Mouse (Mus musculus) midbrain, postnatal 0 days (tissue): ENCODE measurements around the gene Olfr790. TPM values are rescaled to one million over a fixed set of nuclear protein-coding genes. Genes with fewer than 3 reads are reported as not detected.

Source experiments
- ATAC-seq: fragments of 200-750 bp; cut with Nextera tagmentation; 2 replicates; pipeline ENCODE4 v1.8.0; 2017; ENCODE audit warnings: moderate number of reproducible peaks, mild to moderate bottlenecking, moderate TSS enrichment, moderate library complexity; ENCODE audit not compliant: low FRiP score
- DNase-seq: peaks from one replicate; pipeline ENCODE4 v3.0.0-alpha.2; 2015; ENCODE audit warnings: low spot score
- H3K27ac ChIP-seq: fragments of 300-500 bp; sonication (generic); 2 replicates; pipeline ENCODE4 v1.5.1; 2014; ENCODE audit warnings: low read depth, mild to moderate bottlenecking, low read length, mixed read lengths
- H3K27me3 ChIP-seq: fragments of 300-500 bp; sonication (generic); 2 replicates; pipeline ENCODE4 v1.6.1; 2014; ENCODE audit warnings: low read length, control low read depth, mixed read lengths; ENCODE audit not compliant: insufficient read depth
- H3K36me3 ChIP-seq: fragments of 300-500 bp; sonication (generic); 2 replicates; pipeline ENCODE4 v1.6.1; 2014; ENCODE audit warnings: low read length, control low read depth, mixed read lengths; ENCODE audit not compliant: insufficient read depth
- H3K4me1 ChIP-seq: fragments of 300-500 bp; sonication (generic); 2 replicates; pipeline ENCODE4 v1.6.1; 2014; ENCODE audit warnings: mild to moderate bottlenecking, control low read depth, antibody characterized with exemption, low read length, mixed read lengths; ENCODE audit not compliant: insufficient read depth
- H3K4me2 ChIP-seq: fragments of 300-500 bp; sonication (generic); 2 replicates; pipeline ENCODE4 v1.6.1; 2014; ENCODE audit warnings: low read depth, mild to moderate bottlenecking, low read length, mixed read lengths; ENCODE audit not compliant: poor library complexity, severe bottlenecking
- H3K4me3 ChIP-seq: fragments of 300-500 bp; sonication (generic); 2 replicates; pipeline ENCODE4 v1.5.1; 2014; ENCODE audit warnings: low read depth, mild to moderate bottlenecking, low read length, moderate library complexity
- H3K9ac ChIP-seq: fragments of 300-500 bp; sonication (generic); replicated peaks from 2 replicates; pipeline ENCODE4 v1.6.1; 2014; ENCODE audit warnings: mild to moderate bottlenecking, low read length, moderate library complexity, mixed read lengths; ENCODE audit not compliant: poor library complexity, severe bottlenecking
- H3K9me3 ChIP-seq: fragments of 300-500 bp; sonication (generic); 2 replicates; pipeline ENCODE4 v1.6.1; 2016; ENCODE audit warnings: low read length, control low read depth
- CTCF ChIP-seq: IDR thresholded peaks from 2 replicates; pipeline ENCODE4 v1.5.1; 2016; ENCODE audit warnings: antibody characterized with exemption, mild to moderate bottlenecking
- WGBS: fragments of 180-500 bp; shearing (Covaris S2); extraction: QIAGEN DNeasy Blood & Tissue Kit; methylation state at CpG from one replicate; pipeline ENCODE4 v1.1.7; 2014; 5-methylcytosine and 5-hydroxymethylcytosine counted together
- polyA plus RNA-seq: library from polyadenylated mRNA; unstranded; fragments of >200 nt; fragmentation: Nextera tagmentation; extraction: Ambion mirVana; gene quantifications from 2 replicates; pipeline ENCODE4 v1.2.1, GENCODE M21; 2015
- total RNA-seq: library from RNA; depleted of rRNA; stranded (reverse); fragments of >200 nt; gene quantifications from 2 replicates; pipeline ENCODE4 v1.2.3, GENCODE M21; 2014; rRNA removed

Olfr790 gene
- total and polyA plus RNA-seq, 2 experiments from 2014 or later: not detected

DNA sequence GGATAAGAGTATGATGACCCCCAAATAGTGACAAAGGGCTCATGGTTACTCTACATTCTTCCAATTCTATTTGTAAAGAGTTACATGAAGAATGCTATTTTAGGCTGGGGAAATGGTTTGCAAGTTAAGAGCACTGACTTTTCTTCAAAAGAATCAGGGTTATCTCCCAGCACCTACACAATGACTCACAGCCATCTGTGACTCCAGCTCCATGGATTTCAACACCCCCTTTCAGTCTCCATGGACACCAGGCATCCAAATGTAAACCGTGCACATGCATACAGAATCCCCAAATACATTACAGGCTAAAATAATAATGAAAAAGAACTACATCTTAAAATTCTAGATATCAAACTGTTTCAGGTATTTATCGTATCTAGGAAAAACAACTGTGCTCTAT, 8.2 kb upstream of the Olfr790 start:
- Histone ChIP-seq H3K36me3 (no peaks in the 10 kb centered on the region), H3K27ac (no peak overlapping the region), H3K27me3 (no peaks in the 10 kb centered on the region), H3K4me2 (no peak overlapping the region), H3K9me3 (no peaks in the 10 kb centered on the region), H3K9ac (no peak overlapping the region), H3K4me1 (no peaks in the 10 kb centered on the region), H3K4me3 (no peak overlapping the region)
- no peak for DNase-seq
- 77% methylated on average over 2 of the region's 2 CpGs for WGBS
- TF ChIP-seq CTCF: no peak
- no peak for ATAC-seq

DNA sequence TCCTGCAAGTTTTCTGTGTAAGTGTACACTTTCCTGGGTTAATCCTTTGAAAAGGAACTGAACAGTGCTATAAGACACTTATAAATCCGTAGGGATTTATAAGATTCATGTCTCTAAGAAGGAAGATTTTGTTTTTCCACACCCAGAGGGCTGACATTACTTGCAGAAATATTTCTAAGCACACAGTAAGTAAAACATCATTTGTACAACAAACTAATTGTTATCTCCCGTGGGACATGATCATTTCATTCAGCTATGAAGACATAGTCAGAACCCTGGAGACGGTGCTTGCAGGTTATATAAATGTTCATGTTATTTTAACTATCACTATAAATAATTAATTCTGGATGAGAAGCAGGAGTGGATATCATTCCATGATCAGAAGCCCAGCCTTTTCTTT, 23.2 kb downstream of the Olfr790 start, which contains the start of gene Olfr791:
TSS of gene Olfr791 (plus strand) at position 301 of the 400 bp plus-strand sequence.
- no peaks in the 10 kb centered on the region for H3K27me3 ChIP-seq
- H3K4me2 ChIP-seq: no peak within 1 kb of the TSS
- 65% methylated on average over 3 of the region's 3 CpGs for WGBS
- no peaks in the 10 kb centered on the region for H3K9me3 ChIP-seq
- no peak within 1 kb of the TSS for H3K27ac ChIP-seq
- TF ChIP-seq CTCF: no peak
- no peaks in the 10 kb centered on the region for H3K36me3 ChIP-seq
- no peaks in the 10 kb centered on the region for H3K4me1 ChIP-seq
- ATAC-seq (no peak), DNase-seq (no peak)
- H3K4me3 ChIP-seq: no peak within 1 kb of the TSS
- H3K9ac ChIP-seq: no peak within 1 kb of the TSS

GRCm38 (mm10) chr10:129538862-129539261, 40.6 kb downstream of the Olfr790 start, which contains the start of gene Olfr792:
TSS of gene Olfr792 (plus strand) at chr10:129539162.
- DNase-seq (no peak), ATAC-seq (no peak)
- Histone ChIP-seq H3K36me3 (no peaks in the 10 kb centered on the region), H3K4me3 (no peak within 1 kb of the TSS), H3K27me3 (no peaks in the 10 kb centered on the region), H3K9ac (no peak within 1 kb of the TSS), H3K9me3 (no peaks in the 10 kb centered on the region), H3K4me1 (no peaks in the 10 kb centered on the region), H3K4me2 (no peak within 1 kb of the TSS), H3K27ac (no peak within 1 kb of the TSS)
- WGBS: 76% methylated on average over 1 of the region's 1 CpGs
- no peak for TF ChIP-seq CTCF

DNA sequence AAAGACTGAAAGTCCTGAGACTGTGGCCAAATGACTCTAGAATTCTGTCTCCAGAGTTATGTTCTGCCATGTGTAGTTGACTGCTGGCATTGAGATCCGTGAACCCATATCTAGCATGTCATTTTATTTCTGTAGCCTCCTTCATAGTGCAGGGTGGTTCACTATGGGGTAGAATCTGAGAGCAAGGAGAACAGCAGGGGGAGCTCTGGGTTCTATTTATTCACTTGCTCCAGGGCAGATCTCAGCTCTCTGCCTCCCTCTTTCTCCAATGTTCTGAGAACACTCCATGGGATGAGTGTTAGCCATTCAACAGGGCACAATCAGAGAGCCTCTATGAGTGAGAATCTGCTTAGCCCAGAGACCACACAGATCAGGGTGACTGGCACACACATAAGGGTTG, 51.1 kb downstream of the Olfr790 start:
- ATAC-seq: no peak
- DNase-seq: peak; percentile 6

More for the DNA sequence above, 51.1 kb downstream of the Olfr790 start:
- TF ChIP-seq CTCF: no peak
- 52% methylated on average over 1 of the region's 1 CpGs for WGBS
- H3K36me3 ChIP-seq: no peaks in the 10 kb centered on the region
- H3K27ac ChIP-seq: no peak overlapping the region
- H3K27me3 ChIP-seq: no peaks in the 10 kb centered on the region
- no peak overlapping the region for H3K9ac ChIP-seq
- H3K9me3 ChIP-seq: peaks cover 4% of the 10 kb centered on the region; the same call in 1 of the 2 replicates
- no peak overlapping the region for H3K4me2 ChIP-seq
- no peak overlapping the region for H3K4me3 ChIP-seq
- no peaks in the 10 kb centered on the region for H3K4me1 ChIP-seq

Other genes starting within 250 kb of the Olfr790 start
- gene Olfr776, start 239.4 kb upstream of the Olfr790 start, total RNA-seq: not detected in 2 replicates
- gene Olfr776, start 239.4 kb upstream of the Olfr790 start, polyA plus RNA-seq: not detected in 2 replicates
- not detected in 2 replicates for gene Olfr777, start 227.0 kb upstream of the Olfr790 start, total RNA-seq
- not detected in 2 replicates for gene Olfr777, start 227.0 kb upstream of the Olfr790 start, polyA plus RNA-seq
- not detected in 2 replicates for gene Olfr780, start 180.4 kb upstream of the Olfr790 start, total RNA-seq
- gene Olfr780, start 180.4 kb upstream of the Olfr790 start, polyA plus RNA-seq: not detected in 2 replicates
- not detected in 2 replicates for gene Olfr781, start 169.6 kb upstream of the Olfr790 start, total RNA-seq
- gene Olfr781, start 169.6 kb upstream of the Olfr790 start, polyA plus RNA-seq: not detected in 2 replicates
- gene Olfr782, start 149.6 kb upstream of the Olfr790 start, total RNA-seq: not detected in 2 replicates
- gene Olfr782, start 149.6 kb upstream of the Olfr790 start, polyA plus RNA-seq: not detected in 2 replicates
- 0.66 and 0.82 TPM in 2 replicates for gene Olfr784, start 114.4 kb upstream of the Olfr790 start, total RNA-seq
- gene Olfr784, start 114.4 kb upstream of the Olfr790 start, polyA plus RNA-seq: not detected in 2 replicates
- gene Olfr785, start 93.1 kb upstream of the Olfr790 start, total RNA-seq: not detected in 2 replicates
- gene Olfr785, start 93.1 kb upstream of the Olfr790 start, polyA plus RNA-seq: not detected in 2 replicates
- not detected in 2 replicates for gene Olfr786, start 71.2 kb upstream of the Olfr790 start, total RNA-seq
- gene Olfr786, start 71.2 kb upstream of the Olfr790 start, polyA plus RNA-seq: not detected in 2 replicates
- gene Olfr787, start 36.6 kb upstream of the Olfr790 start, total RNA-seq: not detected in 2 replicates
- not detected in 2 replicates for gene Olfr787, start 36.6 kb upstream of the Olfr790 start, polyA plus RNA-seq
- not detected in 2 replicates for gene Olfr788, start 27.5 kb upstream of the Olfr790 start, total RNA-seq
- not detected in 2 replicates for gene Olfr788, start 27.5 kb upstream of the Olfr790 start, polyA plus RNA-seq
- not detected in 2 replicates for gene Olfr789, start 13.7 kb upstream of the Olfr790 start, total RNA-seq
- gene Olfr789, start 13.7 kb upstream of the Olfr790 start, polyA plus RNA-seq: not detected in 2 replicates
- not detected in 2 replicates for gene Olfr791, start 23.3 kb downstream of the Olfr790 start, total RNA-seq
- not detected in 2 replicates for gene Olfr791, start 23.3 kb downstream of the Olfr790 start, polyA plus RNA-seq
- gene Olfr792, start 40.7 kb downstream of the Olfr790 start, total RNA-seq: not detected in 2 replicates
- gene Olfr792, start 40.7 kb downstream of the Olfr790 start, polyA plus RNA-seq: not detected in 2 replicates
- not detected in 2 replicates for gene Olfr794, start 69.2 kb downstream of the Olfr790 start, total RNA-seq
- not detected in 2 replicates for gene Olfr794, start 69.2 kb downstream of the Olfr790 start, polyA plus RNA-seq
- gene Olfr796, start 114.1 kb downstream of the Olfr790 start, total RNA-seq: not detected in 2 replicates
- not detected in 2 replicates for gene Olfr796, start 114.1 kb downstream of the Olfr790 start, polyA plus RNA-seq
- gene Olfr798, start 129.4 kb downstream of the Olfr790 start, total RNA-seq: not detected in 2 replicates
- gene Olfr798, start 129.4 kb downstream of the Olfr790 start, polyA plus RNA-seq: not detected in 2 replicates
- not detected in 2 replicates for gene Olfr799, start 139.0 kb downstream of the Olfr790 start, total RNA-seq
- not detected in 2 replicates for gene Olfr799, start 139.0 kb downstream of the Olfr790 start, polyA plus RNA-seq
- gene Olfr800, start 159.2 kb downstream of the Olfr790 start, total RNA-seq: not detected in 2 replicates
- gene Olfr800, start 159.2 kb downstream of the Olfr790 start, polyA plus RNA-seq: not detected in 2 replicates
- gene Olfr801, start 175.4 kb downstream of the Olfr790 start, total RNA-seq: not detected in 2 replicates
- gene Olfr801, start 175.4 kb downstream of the Olfr790 start, polyA plus RNA-seq: not detected in 2 replicates
- not detected in 2 replicates for gene Olfr802, start 189.7 kb downstream of the Olfr790 start, total RNA-seq
- 0.04 and 0.11 TPM in 2 replicates for gene Olfr802, start 189.7 kb downstream of the Olfr790 start, polyA plus RNA-seq
- not detected in 2 replicates for gene Olfr803, start 195.8 kb downstream of the Olfr790 start, total RNA-seq
- gene Olfr803, start 195.8 kb downstream of the Olfr790 start, polyA plus RNA-seq: not detected in 2 replicates
- gene Olfr804, start 204.7 kb downstream of the Olfr790 start, total RNA-seq: not detected in 2 replicates
- gene Olfr804, start 204.7 kb downstream of the Olfr790 start, polyA plus RNA-seq: not detected in 2 replicates
- not detected in 2 replicates for gene Olfr805, start 230.9 kb downstream of the Olfr790 start, total RNA-seq
- not detected in 2 replicates for gene Olfr805, start 230.9 kb downstream of the Olfr790 start, polyA plus RNA-seq
- gene Olfr806, start 243.4 kb downstream of the Olfr790 start, total RNA-seq: not detected in 2 replicates
- not detected in 2 replicates for gene Olfr806, start 243.4 kb downstream of the Olfr790 start, polyA plus RNA-seq